Mouse (Mus musculus): ENCODE results near the gene 1700008O03Rik. TPM values are rescaled to one million over a fixed set of nuclear protein-coding genes. Genes with fewer than 3 reads are reported as not detected.

1700008O03Rik gene
- total and polyA plus RNA-seq, 3 experiments, result 0.95 TPM; not detected in 2

DNA sequence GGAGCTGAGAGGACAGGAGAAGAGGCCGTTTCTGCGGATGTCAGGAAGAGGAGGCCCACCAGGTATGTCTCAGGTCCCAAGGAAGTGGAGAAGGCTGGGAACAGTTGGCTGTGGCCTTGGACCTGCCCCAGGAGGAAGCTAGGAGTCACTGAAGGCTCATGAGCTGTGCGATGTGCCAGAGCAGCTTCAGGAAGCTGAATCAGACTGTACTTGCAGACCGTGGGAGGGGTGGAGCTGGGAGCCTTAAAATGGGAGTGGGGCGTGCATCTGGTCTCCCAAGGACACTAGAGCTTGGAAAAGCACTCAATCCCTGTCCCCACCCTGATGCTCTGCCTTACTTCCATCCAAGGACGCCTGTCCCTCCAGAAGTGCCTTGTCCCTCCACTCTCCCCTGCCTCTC is 59.0 kb downstream of the 1700008O03Rik start:
- no peaks in the 10 kb centered on the region for H3K79me2 ChIP-seq (ENCODE audit: control insufficient read depth, insufficient read depth, low read length, poor library complexity)
- H3K9me3 ChIP-seq (replicated peaks; ENCODE audit: insufficient read depth, low read length), result no peaks in the 10 kb centered on the region
- no peaks in the 10 kb centered on the region for H3K4me1 ChIP-seq (ENCODE audit: control insufficient read depth in 1 of 2, insufficient read depth in 2 of 2, low read length in 2 of 2)
- no peak for DNase-seq (ENCODE audit: low read depth, low spot score)
- H3K27me3 ChIP-seq (ENCODE audit: control insufficient read depth in 1 of 2, insufficient read depth in 2 of 2, low read length in 2 of 2), result no peaks in the 10 kb centered on the region
- H3K27ac ChIP-seq (ENCODE audit: control insufficient read depth, low read depth, low read length), result no peak overlapping the region
- H3K4me3 ChIP-seq (ENCODE audit: control insufficient read depth in 1 of 2, insufficient read depth in 1 of 2, low read depth in 2 of 2, low read length in 2 of 2), result no peak overlapping the region
- H3K36me3 ChIP-seq (ENCODE audit: control insufficient read depth in 1 of 2, insufficient read depth in 2 of 2, low read length in 2 of 2), result no peaks in the 10 kb centered on the region
- H3K9ac ChIP-seq (ENCODE audit: control insufficient read depth, low read depth, low read length, poor library complexity, severe bottlenecking), result no peak overlapping the region
- TF ChIP-seq CHD1 (IDR thresholded peaks at IDR 0.05; ENCODE audit: low read depth, low read length) (no peak), ZKSCAN1 (IDR thresholded peaks at IDR 0.05; ENCODE audit: low read depth, low read length) (no peak), GATA1 (IDR thresholded peaks at IDR 0.05; ENCODE audit: low read depth, low read length) (no peak), USF1 (IDR thresholded peaks at IDR 0.05; ENCODE audit: low read depth, low read length) (no peak), TAL1 (IDR thresholded peaks at IDR 0.05; ENCODE audit: low read length) (no peak), TBP (IDR thresholded peaks at IDR 0.05; ENCODE audit: low read depth, low read length) (no peak), CTCF (IDR thresholded peaks at IDR 0.05 in 2 of 3, conservative IDR thresholded peaks at IDR 0.05 in 1 of 3; ENCODE audit: control insufficient read depth in 1 of 3, insufficient read depth in 1 of 3, low read depth in 2 of 3, low read length in 3 of 3, poor library complexity in 1 of 3, severe bottlenecking in 1 of 3) (no peak), EP300 (IDR thresholded peaks at IDR 0.05; ENCODE audit: low read depth in 1 of 2, low read length in 2 of 2) (no peak), RCOR1 (IDR thresholded peaks at IDR 0.05; ENCODE audit: low read depth, low read length) (no peak), E2F4 (IDR thresholded peaks at IDR 0.05; ENCODE audit: borderline replicate concordance, low read depth, low read length) (no peak), ZMIZ1 (IDR thresholded peaks at IDR 0.05; ENCODE audit: low read depth, low read length) (no peak), ZNF384 (IDR thresholded peaks at IDR 0.05; ENCODE audit: low read depth, low read length) (no peak)

- Histone ChIP-seq H3K36me3 (ENCODE audit: control insufficient read depth in 1 of 2, insufficient read depth in 2 of 2, low read length in 2 of 2) (no peaks in the 10 kb centered on the region), H3K27ac (ENCODE audit: control insufficient read depth, low read depth, low read length) (no peak overlapping the region), H3K27me3 (ENCODE audit: control insufficient read depth in 1 of 2, insufficient read depth in 2 of 2, low read length in 2 of 2) (no peaks in the 10 kb centered on the region), H3K9me3 (replicated peaks; ENCODE audit: insufficient read depth, low read length) (no peaks in the 10 kb centered on the region), H3K4me1 (ENCODE audit: control insufficient read depth in 1 of 2, insufficient read depth in 2 of 2, low read length in 2 of 2) (no peaks in the 10 kb centered on the region), H3K9ac (ENCODE audit: control insufficient read depth, low read depth, low read length, poor library complexity, severe bottlenecking) (no peak overlapping the region), H3K79me2 (ENCODE audit: control insufficient read depth, insufficient read depth, low read length, poor library complexity) (no peaks in the 10 kb centered on the region), H3K4me3 (ENCODE audit: control insufficient read depth in 1 of 2, insufficient read depth in 1 of 2, low read depth in 2 of 2, low read length in 2 of 2) (no peak overlapping the region)
- DNase-seq (ENCODE audit: low read depth, low spot score), result no peak
- TF ChIP-seq SIN3A (IDR thresholded peaks at IDR 0.05; ENCODE audit: low read length), result no peak
- TF ChIP-seq RCOR1 (IDR thresholded peaks at IDR 0.05; ENCODE audit: low read depth, low read length), result no peak
- no peak for TF ChIP-seq USF1 (IDR thresholded peaks at IDR 0.05; ENCODE audit: low read depth, low read length)
- TF ChIP-seq TAL1 (IDR thresholded peaks at IDR 0.05; ENCODE audit: low read length), result no peak
- no peak for TF ChIP-seq NELFE (IDR thresholded peaks at IDR 0.05; ENCODE audit: low read depth, low read length)
- no peak for TF ChIP-seq TCF12 (IDR thresholded peaks at IDR 0.05; ENCODE audit: low read depth, low read length)
- no peak for TF ChIP-seq HCFC1 (IDR thresholded peaks at IDR 0.05; ENCODE audit: low read depth, low read length)
- TF ChIP-seq USF2 (IDR thresholded peaks at IDR 0.05; ENCODE audit: borderline replicate concordance in 1 of 2, insufficient read depth in 1 of 2, low read depth in 1 of 2, low read length in 2 of 2), result no peak
- no peak for TF ChIP-seq JUND (IDR thresholded peaks at IDR 0.05; ENCODE audit: low read depth, low read length)
- TF ChIP-seq ZC3H11A (IDR thresholded peaks at IDR 0.05; ENCODE audit: low read depth, low read length), result no peak
- TF ChIP-seq GABPA (IDR thresholded peaks at IDR 0.05; ENCODE audit: low read depth, low read length), result no peak
- TF ChIP-seq SMC3 (IDR thresholded peaks at IDR 0.05; ENCODE audit: low read depth, low read length), result no peak
- no peak for TF ChIP-seq MXI1 (IDR thresholded peaks at IDR 0.05; ENCODE audit: low read depth, low read length)
- TF ChIP-seq MYB (IDR thresholded peaks at IDR 0.05; ENCODE audit: low read depth, low read length), result no peak
- TF ChIP-seq GATA1 (IDR thresholded peaks at IDR 0.05; ENCODE audit: low read depth, low read length), result no peak
- TF ChIP-seq CTCF (IDR thresholded peaks at IDR 0.05 in 2 of 3, conservative IDR thresholded peaks at IDR 0.05 in 1 of 3; ENCODE audit: control insufficient read depth in 1 of 3, insufficient read depth in 1 of 3, low read depth in 2 of 3, low read length in 3 of 3, poor library complexity in 1 of 3, severe bottlenecking in 1 of 3), result no peak
- TF ChIP-seq RAD21 (IDR thresholded peaks at IDR 0.05; ENCODE audit: low read depth, low read length), result no peak
Measured at GRCm38 (mm10) chr7:44322290-44322689, 63.3 kb downstream of the 1700008O03Rik start.
